Mouse (Mus musculus): ENCODE results near the gene Slit2. TPM values are rescaled to one million over a fixed set of nuclear protein-coding genes. Genes with fewer than 3 reads are reported as not detected.

The Slit2 gene
- total and polyA plus RNA-seq, 2 experiments from 2014 or later = 11.3 to 35.7 TPM

DNA sequence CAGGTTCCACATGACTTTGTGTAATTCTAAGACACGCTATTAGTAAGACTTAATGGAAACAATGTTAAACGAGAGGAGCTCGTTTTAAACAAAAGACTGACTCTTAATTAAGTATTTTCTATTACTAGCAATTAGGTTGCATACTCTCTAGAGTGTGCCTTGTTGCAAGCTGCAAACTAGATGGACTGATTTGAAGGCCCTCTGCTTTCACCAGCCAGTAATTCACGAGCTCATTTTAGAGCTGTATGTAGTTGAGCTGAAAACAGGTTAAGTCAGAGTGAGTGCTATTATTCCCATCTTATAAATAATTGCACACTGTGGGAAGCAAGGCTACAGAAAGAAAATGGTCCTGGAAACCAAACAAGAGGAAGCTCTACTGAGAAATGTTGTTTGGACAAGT is 294.6 kb downstream of the Slit2 start:
- H3K4me1 ChIP-seq (ENCODE audit: insufficient read depth, low read length) = no peaks in the 10 kb centered on the region
- DNase-seq (ENCODE audit: low spot score) (peak; percentile 10), ATAC-seq (ENCODE audit: low FRiP score) (no peak)
- no peaks in the 10 kb centered on the region for H3K36me3 ChIP-seq (ENCODE audit: insufficient read depth, low read length)
- no peak overlapping the region for H3K9ac ChIP-seq (replicated peaks; ENCODE audit: low read length, poor library complexity, severe bottlenecking)
- no peaks in the 10 kb centered on the region for H3K9me3 ChIP-seq (ENCODE audit: low read length)
- no peak overlapping the region for H3K4me2 ChIP-seq (ENCODE audit: low read depth, low read length, poor library complexity, severe bottlenecking)
- no peak for TF ChIP-seq CTCF (IDR thresholded peaks at IDR 0.05)
- no peaks in the 10 kb centered on the region for H3K27me3 ChIP-seq (ENCODE audit: insufficient read depth, low read length)
- no peak overlapping the region for H3K4me3 ChIP-seq (ENCODE audit: low read depth, low read length)
- WGBS = 85% methylated on average over 4 of the region's 4 CpGs
- H3K27ac ChIP-seq (ENCODE audit: low read depth, low read length) = no peak overlapping the region

DNA sequence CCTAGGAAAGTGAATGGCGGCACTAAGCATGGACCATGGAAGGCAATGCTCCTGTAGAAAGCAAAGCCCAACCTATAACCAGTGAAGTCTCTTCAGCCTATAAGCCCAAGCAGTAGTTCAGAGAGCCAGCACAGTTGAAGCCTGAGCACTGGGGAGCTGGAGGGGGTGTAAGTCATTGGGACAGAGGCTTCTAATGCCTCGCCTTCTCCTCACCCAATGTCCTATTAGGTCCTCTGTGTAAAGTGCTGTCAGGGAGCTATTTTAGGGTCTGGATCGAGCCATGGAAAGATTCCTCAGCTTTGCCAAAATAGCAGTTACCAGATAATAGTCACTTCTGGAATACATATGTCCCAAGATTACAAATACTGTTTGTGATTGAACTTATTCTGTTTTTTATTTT is 318.2 kb downstream of the Slit2 start:
- Histone ChIP-seq H3K4me3 (ENCODE audit: low read depth, low read length) (no peak overlapping the region), H3K9ac (replicated peaks; ENCODE audit: low read length, poor library complexity, severe bottlenecking) (no peak overlapping the region), H3K27me3 (ENCODE audit: insufficient read depth, low read length) (no peaks in the 10 kb centered on the region), H3K4me2 (ENCODE audit: low read depth, low read length, poor library complexity, severe bottlenecking) (no peak overlapping the region), H3K36me3 (ENCODE audit: insufficient read depth, low read length) (no peaks in the 10 kb centered on the region), H3K4me1 (ENCODE audit: insufficient read depth, low read length) (no peaks in the 10 kb centered on the region), H3K9me3 (ENCODE audit: low read length) (no peaks in the 10 kb centered on the region), H3K27ac (ENCODE audit: low read depth, low read length) (no peak overlapping the region)
- no peak for TF ChIP-seq CTCF (IDR thresholded peaks at IDR 0.05)
- ATAC-seq (ENCODE audit: low FRiP score) (no peak), DNase-seq (ENCODE audit: low spot score) (no peak)
- WGBS = 84% methylated on average over 3 of the region's 3 CpGs

DNA sequence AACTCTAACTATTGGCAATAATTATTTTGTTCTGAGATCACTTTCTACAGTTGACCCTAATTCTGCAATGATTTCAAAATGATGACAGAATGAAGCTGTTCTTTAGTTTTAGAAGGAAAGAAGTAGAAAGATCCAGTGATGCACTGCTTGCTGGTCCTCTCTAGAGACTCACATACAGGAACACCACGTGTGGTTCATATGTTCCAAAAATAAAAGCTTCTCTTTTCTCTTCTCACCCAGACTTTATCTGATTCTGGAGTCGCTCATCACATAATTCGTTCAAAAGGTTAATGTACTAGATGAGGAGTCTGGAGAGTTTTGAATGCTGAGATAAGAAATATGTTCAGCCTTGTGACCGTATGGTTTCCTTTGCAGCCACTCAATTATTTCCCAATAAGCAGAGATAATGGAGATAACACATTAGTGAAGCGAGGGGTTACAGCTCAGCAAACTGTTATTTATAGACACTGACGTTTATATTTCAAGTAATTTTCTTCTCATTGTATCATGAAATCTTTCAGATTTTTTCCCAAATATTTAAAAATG is 332.2 kb downstream of the Slit2 start:
- Histone ChIP-seq H3K27ac (ENCODE audit: low read depth, low read length) (no peak overlapping the region), H3K4me2 (ENCODE audit: low read depth, low read length, poor library complexity, severe bottlenecking) (no peak overlapping the region), H3K4me1 (ENCODE audit: insufficient read depth, low read length) (no peaks in the 10 kb centered on the region), H3K9me3 (ENCODE audit: low read length) (no peaks in the 10 kb centered on the region), H3K4me3 (ENCODE audit: low read depth, low read length) (no peak overlapping the region), H3K27me3 (ENCODE audit: insufficient read depth, low read length) (no peaks in the 10 kb centered on the region), H3K9ac (replicated peaks; ENCODE audit: low read length, poor library complexity, severe bottlenecking) (no peak overlapping the region), H3K36me3 (ENCODE audit: insufficient read depth, low read length) (no peaks in the 10 kb centered on the region)
- ATAC-seq (ENCODE audit: low FRiP score) = no peak
- no peak for DNase-seq (ENCODE audit: low spot score)
- no peak for TF ChIP-seq CTCF (IDR thresholded peaks at IDR 0.05)
- 86% methylated on average over 6 of the region's 6 CpGs for whole genome bisulfite sequencing

DNA sequence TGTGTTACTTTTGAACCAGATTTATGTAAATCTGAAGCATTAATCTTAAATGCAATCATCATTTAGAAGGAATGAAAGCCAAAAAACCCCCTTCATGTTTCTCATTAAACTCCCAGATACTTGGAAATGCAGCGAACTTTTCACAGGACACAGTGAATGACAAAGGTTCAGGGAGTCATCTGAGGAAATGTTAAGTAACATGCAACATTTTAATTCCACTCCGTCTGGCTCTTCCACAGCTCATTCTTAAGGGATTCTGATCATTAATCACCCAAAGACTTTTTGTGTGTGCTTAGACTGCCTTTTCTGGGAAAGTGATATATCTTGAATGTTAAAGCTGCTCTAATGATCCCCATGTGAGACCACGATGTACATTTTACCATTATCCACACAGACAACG is 337.7 kb downstream of the Slit2 start:
- 74% methylated on average over 4 of the region's 4 CpGs for WGBS
- no peak for ATAC-seq (ENCODE audit: low FRiP score)
- no peak overlapping the region for H3K9ac ChIP-seq (replicated peaks; ENCODE audit: low read length, poor library complexity, severe bottlenecking)

DNA sequence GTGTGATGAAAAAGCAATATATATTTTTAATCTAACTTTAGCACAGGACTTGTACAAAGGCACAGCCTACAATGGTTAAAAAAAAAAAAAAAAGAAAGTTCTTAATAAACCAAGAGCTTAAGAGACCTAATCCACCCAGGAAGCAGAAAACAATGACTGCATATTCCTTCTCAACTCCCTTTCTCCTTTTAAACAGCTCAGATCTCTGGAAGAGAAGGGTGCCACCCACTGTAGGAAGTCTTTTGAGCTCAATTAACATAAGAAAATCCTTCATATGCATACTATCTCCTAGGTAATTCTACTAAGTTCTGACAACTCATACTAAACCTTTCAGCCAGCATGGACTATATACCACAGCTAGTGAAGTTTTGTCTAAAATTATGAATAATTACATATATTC is 343.3 kb downstream of the Slit2 start:
- no peak overlapping the region for H3K4me3 ChIP-seq (ENCODE audit: low read depth, low read length)
- H3K9me3 ChIP-seq (ENCODE audit: low read length) = no peaks in the 10 kb centered on the region
- DNase-seq (ENCODE audit: low spot score) = no peak
- H3K4me2 ChIP-seq (ENCODE audit: low read depth, low read length, poor library complexity, severe bottlenecking) = no peak overlapping the region
- H3K9ac ChIP-seq (replicated peaks; ENCODE audit: low read length, poor library complexity, severe bottlenecking) = no peak overlapping the region
- no peaks in the 10 kb centered on the region for H3K4me1 ChIP-seq (ENCODE audit: insufficient read depth, low read length)
- no peak for ATAC-seq (ENCODE audit: low FRiP score)
- no peaks in the 10 kb centered on the region for H3K27me3 ChIP-seq (ENCODE audit: insufficient read depth, low read length)
- no peaks in the 10 kb centered on the region for H3K36me3 ChIP-seq (ENCODE audit: insufficient read depth, low read length)
- no peak for TF ChIP-seq CTCF (IDR thresholded peaks at IDR 0.05)
- H3K27ac ChIP-seq (ENCODE audit: low read depth, low read length) = no peak overlapping the region

More for the DNA sequence above, 337.7 kb downstream of the Slit2 start:
- H3K36me3 ChIP-seq (ENCODE audit: insufficient read depth, low read length) = no peaks in the 10 kb centered on the region
- no peak overlapping the region for H3K4me3 ChIP-seq (ENCODE audit: low read depth, low read length)
- no peak for TF ChIP-seq CTCF (IDR thresholded peaks at IDR 0.05)
- DNase-seq (ENCODE audit: low spot score) = no peak
- no peaks in the 10 kb centered on the region for H3K4me1 ChIP-seq (ENCODE audit: insufficient read depth, low read length)
- no peak overlapping the region for H3K27ac ChIP-seq (ENCODE audit: low read depth, low read length)
- H3K9me3 ChIP-seq (ENCODE audit: low read length) = no peaks in the 10 kb centered on the region
- H3K4me2 ChIP-seq (ENCODE audit: low read depth, low read length, poor library complexity, severe bottlenecking) = no peak overlapping the region
- no peaks in the 10 kb centered on the region for H3K27me3 ChIP-seq (ENCODE audit: insufficient read depth, low read length)

DNA sequence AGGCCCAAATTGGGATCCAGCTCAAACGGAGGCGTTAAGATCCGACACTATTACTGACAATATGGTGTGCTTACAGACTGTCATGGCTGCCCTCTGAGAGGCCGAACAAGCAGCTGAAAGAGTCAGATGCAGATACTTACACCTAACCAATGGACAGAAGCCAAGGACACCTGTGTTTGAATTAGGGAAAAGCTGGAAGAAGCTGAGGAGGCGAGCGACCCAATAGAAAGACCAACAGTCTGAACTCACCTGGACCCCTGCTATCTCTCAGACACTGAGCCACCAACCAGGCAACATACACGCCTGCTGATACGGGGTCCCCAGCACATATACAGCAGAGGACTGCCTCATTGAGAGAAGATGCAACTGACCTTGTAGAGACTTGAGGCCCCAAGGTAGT is 344.7 kb downstream of the Slit2 start, which contains the start of gene 5730480H06Rik:
5730480H06Rik (plus strand) TSS at position 301 of the 400 bp plus-strand sequence.
- Histone ChIP-seq H3K4me2 (ENCODE audit: low read depth, low read length, poor library complexity, severe bottlenecking) (no peak within 1 kb of the TSS), H3K27me3 (ENCODE audit: insufficient read depth, low read length) (no peaks in the 10 kb centered on the region), H3K4me1 (ENCODE audit: insufficient read depth, low read length) (no peaks in the 10 kb centered on the region), H3K36me3 (ENCODE audit: insufficient read depth, low read length) (no peaks in the 10 kb centered on the region), H3K27ac (ENCODE audit: low read depth, low read length) (no peak within 1 kb of the TSS), H3K4me3 (ENCODE audit: low read depth, low read length) (no peak within 1 kb of the TSS), H3K9me3 (ENCODE audit: low read length) (no peaks in the 10 kb centered on the region), H3K9ac (replicated peaks; ENCODE audit: low read length, poor library complexity, severe bottlenecking) (no peak within 1 kb of the TSS)
- DNase-seq (ENCODE audit: low spot score) (no peak), ATAC-seq (ENCODE audit: low FRiP score) (no peak)
- WGBS = 97% methylated on average over 8 of the region's 8 CpGs
- TF ChIP-seq CTCF (IDR thresholded peaks at IDR 0.05) = no peak

Measured in midbrain, postnatal 0 days (tissue).